16 mouse cellular contexts compared by ENCODE assay signal in the genomic region with DNA sequence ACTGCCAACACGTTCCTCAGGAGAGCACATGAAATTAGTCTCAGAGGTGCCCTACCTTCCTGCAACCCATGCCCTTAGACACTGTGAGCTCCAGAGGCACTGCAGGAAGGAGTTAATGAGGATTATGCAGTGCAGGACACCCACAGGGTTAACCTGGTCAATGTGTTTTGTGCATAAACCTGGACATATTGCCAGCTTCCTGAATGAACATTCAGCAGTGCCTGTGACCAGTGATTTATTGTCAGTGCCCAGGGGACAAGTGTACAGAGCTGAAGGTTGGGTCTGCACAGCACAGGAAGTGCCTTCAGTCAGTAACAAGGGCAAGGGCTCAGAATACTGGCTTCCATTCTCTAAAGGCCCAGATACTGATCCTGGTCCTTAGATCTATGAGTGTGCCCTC. TPM values are rescaled to one million over a fixed set of nuclear protein-coding genes. Genes with fewer than 3 reads are reported as not detected.
DNase-seq lines count a peak whose midpoint lies in the region; ATAC-seq lines count a peak whose summit lies in the region.
"Had no signal": no experiment of that assay in that cellular context is flagged by ENCODE, and none has a peak within 500 bp of the region (broad histone marks: within the 10 kb centered on the region; RNA-seq: fewer than 3 reads in every experiment).

No protein-coding gene starts in this region.

- 65% methylated on average over 1 of the region's 1 CpGs for WGBS in heart, embryonic 16.5 days
- WGBS in midbrain, embryonic 16.5 days: 100% methylated on average over 1 of the region's 1 CpGs

- 0 out of 2 replicates have a peak overlapping the region, but pooled peaks have one; percentile 5 for H3K9ac ChIP-seq in heart, embryonic 16.5 days (ENCODE audit: low read length)
- no peak overlapping the region for H3K9ac ChIP-seq in midbrain, embryonic 16.5 days (ENCODE audit: low read depth, low read length)
- H3K9ac ChIP-seq: hindbrain, embryonic 12.5 days; lung, embryonic 14.5 days had no signal

- no peaks in the 10 kb centered on the region for H3K9me3 ChIP-seq in heart, embryonic 16.5 days (replicated peaks; ENCODE audit: control insufficient read depth, low read length)
- no peaks in the 10 kb centered on the region for H3K9me3 ChIP-seq in midbrain, embryonic 16.5 days (replicated peaks; ENCODE audit: control insufficient read depth, low read length, poor library complexity, severe bottlenecking)
- H3K9me3 ChIP-seq: hindbrain, embryonic 12.5 days had no signal

- intact Hi-C loops in heart, postnatal 36 days (cut with DNase I): no loop called here

- no peak for ATAC-seq in heart, embryonic 16.5 days (replicated peaks; ENCODE audit: extremely low read depth, insufficient read depth, low FRiP score)
- no peak for ATAC-seq in midbrain, embryonic 16.5 days

- peak; percentile 40 for DNase-seq in cerebellum, adult 9-11 months
- no peak for DNase-seq in cerebellum, postnatal 4 days (ENCODE audit: low spot score in 2 of 2)
- no peak for DNase-seq in heart, postnatal 36 days
- peak; percentile 50 for DNase-seq in 3T3-L1 (ENCODE audit: low read depth, low spot score)
- peak; percentile 53 for DNase-seq in adrenal gland, postnatal 14 days
- DNase-seq: cerebellum, postnatal 14 days; gastrocnemius, postnatal 10 days; kidney, postnatal 4 days; left cerebral cortex, postnatal 4 days; lung, embryonic 14.5 days had no signal

- peak overlapping the region; percentile 30 for H3K27ac ChIP-seq in heart, embryonic 16.5 days (ENCODE audit: low read length)
- H3K27ac ChIP-seq in midbrain, embryonic 16.5 days (ENCODE audit: low read length): no peak overlapping the region
- H3K27ac ChIP-seq: hindbrain, embryonic 12.5 days had no signal

- H3K36me3 ChIP-seq in heart, embryonic 16.5 days (ENCODE audit: control insufficient read depth, insufficient read depth): no peaks in the 10 kb centered on the region
- no peaks in the 10 kb centered on the region; the same call in 1 of the 2 replicates for H3K36me3 ChIP-seq in midbrain, embryonic 16.5 days (ENCODE audit: control insufficient read depth, insufficient read depth, low read length)

- H3K4me1 ChIP-seq in heart, embryonic 16.5 days (ENCODE audit: control insufficient read depth, insufficient read depth, low read length): peaks cover 46% of the 10 kb centered on the region
- no peaks in the 10 kb centered on the region for H3K4me1 ChIP-seq in midbrain, embryonic 16.5 days (ENCODE audit: control insufficient read depth, insufficient read depth, low read length)

- H3K4me3 ChIP-seq in heart, embryonic 16.5 days (ENCODE audit: low read length): no peak overlapping the region
- no peak overlapping the region for H3K4me3 ChIP-seq in midbrain, embryonic 16.5 days (ENCODE audit: low read depth, low read length)
- H3K4me3 ChIP-seq: hindbrain, embryonic 12.5 days had no signal

- no peak overlapping the region for H3K4me2 ChIP-seq in heart, embryonic 16.5 days (ENCODE audit: low read depth, low read length)
- no peak overlapping the region for H3K4me2 ChIP-seq in midbrain, embryonic 16.5 days (ENCODE audit: low read length)
- H3K4me2 ChIP-seq: hindbrain, embryonic 12.5 days; liver, embryonic 11.5 days; lung, embryonic 14.5 days had no signal

- H3K27me3 ChIP-seq in heart, embryonic 16.5 days (ENCODE audit: control insufficient read depth, insufficient read depth, low read length): no peaks in the 10 kb centered on the region
- no peaks in the 10 kb centered on the region for H3K27me3 ChIP-seq in midbrain, embryonic 16.5 days (ENCODE audit: control insufficient read depth, insufficient read depth, low read depth, low read length)
- H3K27me3 ChIP-seq: hindbrain, embryonic 12.5 days had no signal

RNA-seq across cellular contexts. Expression of a gene that starts 9.6 kb away (rescaled TPM):
- polyA plus RNA-seq in heart, embryonic 16.5 days (2015; fragmentation: Nextera tagmentation; extraction: Ambion mirVana): 81.1 and 82.8 TPM in 2 replicates
- total RNA-seq in heart, postnatal 36 days (2021): 10 to 100 TPM; 15.4 to 17.3 TPM
- total RNA-seq in adrenal gland, postnatal 14 days (2021): 46.2 and 53.7 TPM in 2 replicates
- 102 and 108 TPM in 2 replicates for polyA plus RNA-seq in midbrain, embryonic 16.5 days (2015; fragmentation: Nextera tagmentation; extraction: Ambion mirVana)

RNA-seq across cellular contexts. Expression of a gene that starts 13.4 kb away (rescaled TPM):
- polyA plus RNA-seq in heart, embryonic 16.5 days (2015; fragmentation: Nextera tagmentation; extraction: Ambion mirVana): 12.1 and 12.7 TPM in 2 replicates
- 1 to 10 TPM; 1.3 to 1.5 TPM for total RNA-seq in heart, postnatal 36 days (2021)
- total RNA-seq in adrenal gland, postnatal 14 days (2021): 8.3 and 10.2 TPM in 2 replicates
- polyA plus RNA-seq in midbrain, embryonic 16.5 days (2015; fragmentation: Nextera tagmentation; extraction: Ambion mirVana): 3.6 and 5.0 TPM in 2 replicates

RNA-seq across cellular contexts. Expression of a gene that starts 21.4 kb away (rescaled TPM):
- 77.4 and 78.0 TPM in 2 replicates for polyA plus RNA-seq in heart, embryonic 16.5 days (2015; fragmentation: Nextera tagmentation; extraction: Ambion mirVana)
- total RNA-seq in heart, postnatal 36 days (2021): 10 to 100 TPM; 58.6 to 64.1 TPM
- 86.1 and 91.1 TPM in 2 replicates for total RNA-seq in adrenal gland, postnatal 14 days (2021)
- 115 and 117 TPM in 2 replicates for polyA plus RNA-seq in midbrain, embryonic 16.5 days (2015; fragmentation: Nextera tagmentation; extraction: Ambion mirVana)

RNA-seq across cellular contexts. Expression of a gene that starts 21.5 kb away (rescaled TPM):
- 16.6 and 17.9 TPM in 2 replicates for polyA plus RNA-seq in heart, embryonic 16.5 days (2015; fragmentation: Nextera tagmentation; extraction: Ambion mirVana)
- 10 to 100 TPM; 15.5 to 16.4 TPM for total RNA-seq in heart, postnatal 36 days (2021)
- total RNA-seq in adrenal gland, postnatal 14 days (2021): 14.5 and 14.6 TPM in 2 replicates
- polyA plus RNA-seq in midbrain, embryonic 16.5 days (2015; fragmentation: Nextera tagmentation; extraction: Ambion mirVana): 6.4 and 7.6 TPM in 2 replicates
- total RNA-seq: monocyte, adult 5-6 weeks had no signal

RNA-seq across cellular contexts. Expression of a gene that starts 40.6 kb away (rescaled TPM):
- polyA plus RNA-seq in heart, embryonic 16.5 days (2015; fragmentation: Nextera tagmentation; extraction: Ambion mirVana): 2.3 and 3.5 TPM in 2 replicates
- not detected for total RNA-seq in heart, postnatal 36 days (2021)
- total RNA-seq in adrenal gland, postnatal 14 days (2021): 1.6 and 2.9 TPM in 2 replicates
- polyA plus RNA-seq in midbrain, embryonic 16.5 days (2015; fragmentation: Nextera tagmentation; extraction: Ambion mirVana): 200 and 218 TPM in 2 replicates
- total RNA-seq: megakaryocyte progenitor cell, adult 5-6 weeks; monocyte, adult 5-6 weeks had no signal

Comparison
In these comparisons a context has a peak if more than half of its experiments do, and no peak if none do; other contexts are left out.
1. DNase-seq: peak in cerebellum, adult 9-11 months (single experiment), 3T3-L1 (single experiment) and adrenal gland, postnatal 14 days (single experiment); none in cerebellum, postnatal 4 days (0 of 2) and heart, postnatal 36 days (0 of 2).